Mouse (Mus musculus) lung, postnatal 0 days (tissue): ENCODE measurements around the gene Bcl2l2. TPM values are rescaled to one million over a fixed set of nuclear protein-coding genes. Genes with fewer than 3 reads are reported as not detected.

ENCODE experiments used
- ATAC-seq: fragments of 200-750 bp; cut with Nextera tagmentation; 2 replicates; pipeline ENCODE4 v1.8.0; 2017; ENCODE audit warnings: moderate library complexity
- DNase-seq: peaks from one replicate; pipeline ENCODE4 v3.0.0-alpha.2; 2016; ENCODE audit warnings: low spot score
- H3K27ac ChIP-seq: fragments of 300-500 bp; sonication (generic); 2 replicates; pipeline ENCODE4 v1.5.1; 2014; ENCODE audit warnings: antibody characterized with exemption, mild to moderate bottlenecking, low read length, mixed read lengths
- H3K27me3 ChIP-seq: fragments of 300-500 bp; sonication (generic); replicated peaks from 2 replicates; pipeline ENCODE4 v1.6.1; 2014; ENCODE audit warnings: low read length, mixed read lengths; ENCODE audit not compliant: insufficient read depth
- H3K36me3 ChIP-seq: fragments of 300-500 bp; sonication (generic); 2 replicates; pipeline ENCODE4 v1.6.1; 2014; ENCODE audit warnings: low read length, mixed read lengths; ENCODE audit not compliant: insufficient read depth
- H3K4me1 ChIP-seq: fragments of 300-500 bp; sonication (generic); 2 replicates; pipeline ENCODE4 v1.6.1; 2014; ENCODE audit warnings: antibody characterized with exemption, low read depth, low read length, mixed read lengths; ENCODE audit not compliant: insufficient read depth
- H3K4me2 ChIP-seq: fragments of 300-500 bp; sonication (generic); replicated peaks from 2 replicates; pipeline ENCODE4 v1.6.1; 2014; ENCODE audit warnings: low read depth, mild to moderate bottlenecking, low read length, moderate library complexity, mixed read lengths
- H3K4me3 ChIP-seq: fragments of 300-500 bp; sonication (generic); 2 replicates; pipeline ENCODE4 v1.5.1; 2014; ENCODE audit warnings: low read depth, low read length
- H3K9ac ChIP-seq: fragments of 300-500 bp; sonication (generic); replicated peaks from 2 replicates; pipeline ENCODE4 v1.6.1; 2014; ENCODE audit warnings: low read depth, mild to moderate bottlenecking
- H3K9me3 ChIP-seq: fragments of 300-500 bp; sonication (generic); 2 replicates; pipeline ENCODE4 v1.6.1; 2016; ENCODE audit warnings: low read length, mixed read lengths
- CTCF ChIP-seq: IDR thresholded peaks from 2 replicates; pipeline ENCODE4 v1.5.1; 2016; ENCODE audit warnings: antibody characterized with exemption, mild to moderate bottlenecking
- EP300 ChIP-seq: IDR thresholded peaks from 2 replicates; pipeline ENCODE4 v1.6.1; 2016; ENCODE audit warnings: antibody characterized with exemption, mild to moderate bottlenecking, control low read depth
- WGBS: fragments of 180-500 bp; shearing (Covaris S2); extraction: QIAGEN DNeasy Blood & Tissue Kit; methylation state at CpG from one replicate; pipeline ENCODE4 v1.1.7; 2014; 5-methylcytosine and 5-hydroxymethylcytosine counted together
- polyA plus RNA-seq: library from polyadenylated mRNA; unstranded; fragments of >200 nt; fragmentation: Nextera tagmentation; extraction: Ambion mirVana; gene quantifications from 2 replicates; pipeline ENCODE4 v1.2.1, GENCODE M21; 2015

Bcl2l2 gene
- polyA plus RNA-seq, 1 experiment from 2014 or later = 6.1 TPM

DNA sequence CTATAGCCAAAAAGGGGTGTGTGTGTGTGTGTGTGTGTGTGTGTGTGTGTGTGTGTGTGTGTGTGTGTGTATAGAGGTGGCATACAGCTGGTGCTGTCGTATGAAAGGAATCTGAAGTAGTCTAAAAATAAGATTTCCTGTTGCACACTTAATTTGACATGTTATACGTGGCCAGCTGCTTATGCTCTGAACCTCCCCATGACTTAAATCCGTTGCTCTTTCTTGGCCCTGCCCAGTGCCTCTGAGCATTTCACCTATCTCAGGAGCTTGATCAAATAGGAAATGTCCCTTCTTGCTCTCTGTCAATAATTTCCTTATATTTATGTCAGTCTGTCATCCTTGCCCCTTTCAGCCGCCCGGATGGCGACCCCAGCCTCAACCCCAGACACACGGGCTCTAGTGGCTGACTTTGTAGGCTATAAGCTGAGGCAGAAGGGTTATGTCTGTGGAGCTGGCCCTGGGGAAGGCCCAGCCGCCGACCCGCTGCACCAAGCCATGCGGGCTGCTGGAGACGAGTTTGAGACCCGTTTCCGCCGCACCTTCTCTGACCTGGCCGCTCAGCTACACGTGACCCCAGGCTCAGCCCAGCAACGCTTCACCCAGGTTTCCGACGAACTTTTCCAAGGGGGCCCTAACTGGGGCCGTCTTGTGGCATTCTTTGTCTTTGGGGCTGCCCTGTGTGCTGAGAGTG lies 990 bp downstream of the Bcl2l2 start:
- Histone ChIP-seq H3K9me3 (no peaks in the 10 kb centered on the region), H3K27ac (peak overlapping the region; percentile 97), H3K4me3 (peak overlapping the region; percentile 63), H3K9ac (peak overlapping the region; percentile 84), H3K36me3 (0 out of 2 replicates have a peak, but pooled peaks cover 4% of the 10 kb centered on the region), H3K27me3 (no peaks in the 10 kb centered on the region), H3K4me1 (peaks cover 4% of the 10 kb centered on the region; the same call in 1 of the 2 replicates), H3K4me2 (peak overlapping the region; percentile 70)
- DNase-seq (no peak), ATAC-seq (peak; percentile 44)
- WGBS = 19% methylated on average over 21 of the region's 21 CpGs
- TF ChIP-seq CTCF (no peak), EP300 (no peak)

DNA sequence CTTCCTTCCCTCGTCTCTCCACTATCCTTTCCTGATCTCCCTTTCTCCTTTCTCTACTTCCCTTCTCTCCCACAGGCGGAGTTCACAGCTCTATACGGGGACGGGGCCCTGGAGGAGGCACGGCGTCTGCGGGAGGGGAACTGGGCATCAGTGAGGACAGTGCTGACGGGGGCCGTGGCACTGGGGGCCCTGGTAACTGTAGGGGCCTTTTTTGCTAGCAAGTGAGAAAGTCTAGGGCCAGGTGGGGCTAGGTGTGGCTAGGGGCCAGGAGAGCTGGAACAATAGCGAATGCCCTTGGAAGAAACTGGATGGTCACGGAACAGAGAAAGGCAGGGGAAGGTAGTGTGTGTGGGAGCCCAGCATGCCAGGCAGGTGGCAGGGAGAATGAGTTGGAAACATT lies 2.1 kb downstream of the Bcl2l2 start:
- 0 out of 2 replicates have a peak, but pooled peaks cover 4% of the 10 kb centered on the region for H3K36me3 ChIP-seq
- 90% methylated on average over 11 of the region's 11 CpGs for whole genome bisulfite sequencing
- no peak overlapping the region for H3K4me3 ChIP-seq
- no peak overlapping the region for H3K9ac ChIP-seq
- H3K4me2 ChIP-seq = no peak overlapping the region
- TF ChIP-seq EP300 = no peak
- no peak for TF ChIP-seq CTCF
- no peak overlapping the region for H3K27ac ChIP-seq
- no peaks in the 10 kb centered on the region for H3K9me3 ChIP-seq
- DNase-seq (no peak), ATAC-seq (no peak)
- H3K4me1 ChIP-seq = peaks cover 4% of the 10 kb centered on the region; the same call in 1 of the 2 replicates
- no peaks in the 10 kb centered on the region for H3K27me3 ChIP-seq

DNA sequence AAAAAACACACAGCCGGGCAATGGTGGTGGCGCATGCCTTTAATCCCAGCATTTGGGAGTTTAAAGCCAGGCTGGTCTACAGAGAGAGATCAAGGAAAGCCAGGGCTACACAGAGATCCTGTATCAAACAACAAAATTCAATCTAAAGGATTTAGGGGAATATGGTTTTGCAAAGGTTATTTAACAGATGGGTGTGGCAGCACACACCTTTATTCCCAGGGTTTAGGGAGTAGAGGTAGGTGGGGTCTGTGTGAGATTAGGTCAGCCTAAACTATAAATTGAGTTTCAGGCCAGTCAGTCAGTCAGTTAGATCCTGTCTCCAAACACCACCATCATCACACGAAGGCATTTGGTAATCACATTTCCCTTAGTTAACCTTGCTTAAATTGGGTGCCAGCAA lies 9.0 kb downstream of the Bcl2l2 start, which contains the start of gene Pabpn1:
Gene Pabpn1, plus strand, starts transcription at position 301 of the 400 bp plus-strand sequence.
- Histone ChIP-seq H3K9ac (peak within 1 kb of the TSS; percentile 19), H3K27me3 (no peaks in the 10 kb centered on the region), H3K27ac (peak within 1 kb of the TSS; percentile 69), H3K4me1 (peaks cover 8% of the 10 kb centered on the region; the same call in 1 of the 2 replicates), H3K4me2 (peak within 1 kb of the TSS; percentile 48), H3K4me3 (peak within 1 kb of the TSS; percentile 99), H3K9me3 (no peaks in the 10 kb centered on the region), H3K36me3 (0 out of 2 replicates have a peak, but pooled peaks cover 4% of the 10 kb centered on the region)
- no peak for ATAC-seq
- TF ChIP-seq EP300 (no peak), CTCF (no peak)
- 93% methylated on average over 3 of the region's 3 CpGs for WGBS
- no peak for DNase-seq

DNA sequence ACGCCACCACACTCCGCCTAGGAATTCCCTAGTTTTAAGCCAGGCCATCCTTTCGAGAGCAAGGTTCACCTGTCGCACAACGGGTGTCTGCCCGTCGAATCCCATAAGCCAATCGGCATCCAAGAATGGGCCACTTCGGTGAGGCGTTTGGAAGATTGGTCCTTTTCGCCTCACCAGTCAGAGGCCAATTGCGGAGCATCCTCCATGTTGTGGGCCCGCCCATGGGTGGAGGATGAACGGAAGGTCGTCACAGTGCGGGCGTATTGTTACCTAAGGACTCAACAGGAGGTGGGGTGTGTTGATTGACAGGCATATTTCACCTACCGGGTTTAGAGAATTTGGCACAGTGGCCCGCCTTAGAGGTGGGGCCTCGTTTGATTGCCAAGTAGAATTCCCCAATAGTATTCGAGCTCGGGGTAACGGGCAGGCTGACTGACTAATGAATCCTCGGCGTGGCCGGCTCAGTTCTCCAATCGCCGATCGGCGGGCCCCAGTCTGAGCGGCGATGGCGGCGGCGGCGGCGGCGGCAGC lies 10.5 kb downstream of the Bcl2l2 start:
- DNase-seq (peak; percentile 99), ATAC-seq (peak; percentile 99)
- under 1% methylated on average over 32 of the region's 38 CpGs for WGBS
- Histone ChIP-seq H3K36me3 (0 out of 2 replicates have a peak, but pooled peaks cover 5% of the 10 kb centered on the region), H3K9ac (peak overlapping the region; percentile 96), H3K27ac (peak overlapping the region; percentile 92), H3K9me3 (no peaks in the 10 kb centered on the region), H3K4me2 (peak overlapping the region; percentile 79), H3K4me1 (peaks cover 8% of the 10 kb centered on the region; the same call in 1 of the 2 replicates), H3K4me3 (peak overlapping the region; percentile 99), H3K27me3 (no peaks in the 10 kb centered on the region)
- TF ChIP-seq EP300 = peak; percentile 39
- 0 out of 2 replicates have a peak, but pooled peaks have one; percentile 16 for TF ChIP-seq CTCF

DNA sequence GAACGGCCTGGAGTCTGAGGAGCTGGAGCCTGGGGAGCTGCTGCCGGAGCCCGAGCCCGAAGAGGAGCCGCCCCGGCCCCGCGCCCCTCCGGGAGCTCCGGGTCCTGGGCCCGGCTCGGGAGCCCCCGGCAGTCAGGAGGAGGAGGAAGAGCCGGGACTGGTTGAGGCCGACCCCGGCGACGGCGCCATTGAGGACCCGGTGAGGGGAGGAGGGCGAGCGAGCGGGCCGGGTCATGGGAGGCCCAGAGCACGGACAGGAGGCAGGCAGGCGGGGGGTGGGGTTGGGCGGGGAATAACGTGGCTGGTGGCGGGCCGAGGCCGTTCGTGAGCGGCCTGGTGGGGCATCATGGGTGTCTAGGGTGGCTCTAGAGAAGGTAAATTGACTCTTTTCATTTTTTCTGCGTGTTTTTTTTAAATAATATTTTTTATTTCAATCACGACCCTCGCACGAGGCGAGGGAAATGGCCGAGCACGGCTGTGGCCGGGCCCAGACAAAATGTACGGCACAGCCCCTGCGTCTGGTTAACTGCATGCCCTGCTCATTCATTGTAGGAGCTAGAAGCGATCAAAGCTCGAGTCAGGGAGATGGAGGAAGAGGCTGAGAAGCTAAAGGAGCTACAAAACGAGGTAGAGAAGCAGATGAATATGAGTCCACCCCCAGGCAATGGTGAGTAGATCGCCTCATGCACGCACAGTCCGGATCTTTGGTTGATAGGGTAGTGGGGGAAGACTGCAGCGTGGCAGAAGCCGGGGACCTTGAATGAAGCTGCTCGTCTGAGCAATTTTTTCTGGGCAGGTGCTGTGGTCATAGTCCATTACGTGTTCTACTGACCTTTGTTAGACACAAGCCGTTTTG lies 11.3 kb downstream of the Bcl2l2 start:
- Histone ChIP-seq H3K4me1 (peaks cover 8% of the 10 kb centered on the region; the same call in 1 of the 2 replicates), H3K4me3 (peak overlapping the region; percentile 99), H3K4me2 (peak overlapping the region; percentile 79), H3K27me3 (no peaks in the 10 kb centered on the region), H3K36me3 (0 out of 2 replicates have a peak, but pooled peaks cover 5% of the 10 kb centered on the region), H3K9me3 (no peaks in the 10 kb centered on the region), H3K27ac (peak overlapping the region; percentile 92), H3K9ac (peak overlapping the region; percentile 96)
- TF ChIP-seq EP300 (no peak), CTCF (no peak)
- peak; percentile 77 for DNase-seq
- peak; percentile 56 for ATAC-seq
- 1% methylated on average over 45 of the region's 54 CpGs for WGBS
